Mouse (Mus musculus): ENCODE measurements around the gene Tas2r139.
"Not testable (repeated sequence)": the region's sequence is repeated elsewhere in the genome, so short reads cannot be mapped to it uniquely, and the experiment has no call there.

Gene Tas2r139

DNA sequence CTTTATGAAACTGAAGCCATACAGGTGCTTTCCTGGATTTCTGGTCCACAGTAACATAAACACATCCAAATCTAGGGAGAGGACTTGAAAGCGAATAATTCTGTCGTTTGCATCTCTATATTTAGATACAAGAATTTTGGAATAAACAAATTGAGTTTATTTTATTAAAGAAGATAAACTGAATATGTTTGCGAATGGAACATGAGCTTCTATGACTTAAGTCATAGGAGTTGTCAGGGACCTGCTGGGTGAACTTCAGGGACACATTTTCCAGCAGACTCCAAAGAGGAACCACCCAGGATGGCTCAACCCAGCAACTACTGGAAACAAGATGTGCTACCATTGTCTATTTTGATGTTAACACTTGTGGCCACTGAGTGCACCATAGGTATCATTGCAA is at the start of gene Tas2r139:
Tas2r139 (plus strand) TSS at position 301 of the 400 bp plus-strand sequence.
- DNase-seq (ENCODE audit: low spot score in 2 of 2): no peak

- DNase-seq (ENCODE audit: low spot score in 2 of 2): not testable (repeated sequence)
Observed at GRCm38 (mm10) chr6:42151115-42151514, 10.4 kb downstream of the Tas2r139 start.

- DNase-seq (ENCODE audit: low spot score in 2 of 2): no peak
Observed at GRCm38 (mm10) chr6:42182462-42182861, 41.7 kb downstream of the Tas2r139 start.

- no peak for DNase-seq (ENCODE audit: low spot score in 2 of 2)
Observed at GRCm38 (mm10) chr6:42186230-42186629, 45.5 kb downstream of the Tas2r139 start.
